Mouse (Mus musculus) spleen, postnatal 36 days (tissue): ENCODE measurements around the gene Olfr1186.
"Not testable (repeated sequence)": the region's sequence is repeated elsewhere in the genome, so short reads cannot be mapped to it uniquely, and the experiment has no call there.

ENCODE experiments used
- DNase-seq, 2 experiments: peaks; one replicate each; pipeline ENCODE4 v3.0.0; 2022; ENCODE audit warnings: low spot score in 2 of 2, mixed read lengths in 1 of 2

The Olfr1186 gene

GRCm38 (mm10) chr2:88518251-88518650 lies at the start of gene Olfr1186:
TSS of gene Olfr1186 (plus strand) at chr2:88518551.
- no peak for DNase-seq

- no peak for DNase-seq
These were observed 35.1 kb upstream of the Olfr1186 start, which contains the start of gene Olfr1184 for GRCm38 (mm10) chr2:88483298-88483697. TSS of gene Olfr1184 (plus strand) at chr2:88483598.

- DNase-seq = no peak
These were observed 25.3 kb upstream of the Olfr1186 start, which contains the start of gene Olfr1185-ps1 for GRCm38 (mm10) chr2:88493020-88493419. TSS of gene Olfr1185-ps1 (plus strand) at chr2:88493320.

GRCm38 (mm10) chr2:88525720-88526119 lies 7.4 kb downstream of the Olfr1186 start:
- no peak for DNase-seq

- no peak for DNase-seq
These were observed 38.3 kb downstream of the Olfr1186 start, which contains the start of gene Olfr1188 for GRCm38 (mm10) chr2:88556635-88557034. TSS of gene Olfr1188 (plus strand) at chr2:88556935.

- not testable (repeated sequence) for DNase-seq
These were observed 54.3 kb downstream of the Olfr1186 start for GRCm38 (mm10) chr2:88572696-88573095.
